Mouse (Mus musculus) lung, postnatal 0 days (tissue): ENCODE results near the gene Tmprss7.

Experiments used
- CTCF ChIP-seq: IDR thresholded peaks from 2 replicates; pipeline ENCODE4 v1.5.1; 2016; ENCODE audit warnings: antibody characterized with exemption, mild to moderate bottlenecking
- EP300 ChIP-seq: IDR thresholded peaks from 2 replicates; pipeline ENCODE4 v1.6.1; 2016; ENCODE audit warnings: antibody characterized with exemption, mild to moderate bottlenecking, control low read depth

GRCm38 (mm10) chr16:45686833-45687232, 6.6 kb downstream of the Tmprss7 start:
- no peak for TF ChIP-seq CTCF
- TF ChIP-seq EP300 = no peak
